Mouse (Mus musculus): ENCODE results near the gene Armc9.

GRCm38 (mm10) chr1:86229184-86229829, 74.7 kb downstream of the Armc9 start:
- TF ChIP-seq CTCF (IDR thresholded peaks at IDR 0.05; ENCODE audit: low read depth): no peak
- TF ChIP-seq EP300 (IDR thresholded peaks at IDR 0.05; ENCODE audit: low read depth): no peak
